Mouse (Mus musculus): ENCODE measurements around the gene Cbr2. TPM values are rescaled to one million over a fixed set of nuclear protein-coding genes. Genes with fewer than 3 reads are reported as not detected.

Gene Cbr2
- polyA plus RNA-seq, 1 experiment from 2014 or later: 1.1 TPM

GRCm38 (mm10) chr11:120728530-120729240, 3.2 kb downstream of the Cbr2 start:
- peaks cover 28% of the 10 kb centered on the region for H3K4me1 ChIP-seq
- H3K27ac ChIP-seq: peak overlapping the region; percentile 66
- 68% methylated on average over 11 of the region's 11 CpGs for WGBS
- H3K4me3 ChIP-seq: peak overlapping the region; percentile 37; the same call in 1 of the 2 replicates
- DNase-seq (ENCODE audit: extremely low spot score, low spot score): no peak
- H3K36me3 ChIP-seq (replicated peaks): 0 out of 2 replicates have a peak, but pooled peaks cover under 1% of the 10 kb centered on the region
- H3K9me3 ChIP-seq: no peaks in the 10 kb centered on the region
- peaks cover 62% of the 10 kb centered on the region for H3K27me3 ChIP-seq (ENCODE audit: poor library complexity, severe bottlenecking)

- peak overlapping the region; percentile 75; the same call in 1 of the 2 replicates for H3K4me3 ChIP-seq
- peaks cover 29% of the 10 kb centered on the region for H3K4me1 ChIP-seq
- no peaks in the 10 kb centered on the region for H3K9me3 ChIP-seq
- DNase-seq (ENCODE audit: extremely low spot score, low spot score): no peak
- 60% methylated on average over 12 of the region's 12 CpGs for WGBS
- peaks cover 73% of the 10 kb centered on the region for H3K27me3 ChIP-seq (ENCODE audit: poor library complexity, severe bottlenecking)
- H3K36me3 ChIP-seq (replicated peaks): 0 out of 2 replicates have a peak, but pooled peaks cover 5% of the 10 kb centered on the region
- H3K27ac ChIP-seq: no peak overlapping the region
Observed at GRCm38 (mm10) chr11:120727564-120727963, 4.3 kb downstream of the Cbr2 start.

- peak within 1 kb of the TSS; percentile 75 for H3K27ac ChIP-seq
- no peaks in the 10 kb centered on the region for H3K9me3 ChIP-seq
- peak within 1 kb of the TSS; percentile 75 for H3K4me3 ChIP-seq
- peak; percentile 90 for DNase-seq (ENCODE audit: extremely low spot score, low spot score)
- peaks cover 77% of the 10 kb centered on the region for H3K27me3 ChIP-seq (ENCODE audit: poor library complexity, severe bottlenecking)
- WGBS: under 1% methylated on average over 14 of the region's 14 CpGs
- H3K36me3 ChIP-seq (replicated peaks): 0 out of 2 replicates have a peak, but pooled peaks cover 5% of the 10 kb centered on the region
- peaks cover 33% of the 10 kb centered on the region for H3K4me1 ChIP-seq
Observed at GRCm38 (mm10) chr11:120727169-120727527, 4.8 kb downstream of the Cbr2 start, which contains the start of gene Dcxr. Gene Dcxr, minus strand, starts transcription at chr11:120727281.

GRCm38 (mm10) chr11:120726243-120727168, 5.4 kb downstream of the Cbr2 start:
- DNase-seq (ENCODE audit: extremely low spot score, low spot score): no peak
- Histone ChIP-seq H3K9me3 (no peaks in the 10 kb centered on the region), H3K36me3 (replicated peaks) (0 out of 2 replicates have a peak, but pooled peaks cover 5% of the 10 kb centered on the region), H3K27me3 (ENCODE audit: poor library complexity, severe bottlenecking) (peaks cover 79% of the 10 kb centered on the region), H3K4me1 (peaks cover 39% of the 10 kb centered on the region), H3K27ac (peak overlapping the region; percentile 75), H3K4me3 (peak overlapping the region; percentile 75)
- WGBS: 17% methylated on average over 36 of the region's 36 CpGs

- Histone ChIP-seq H3K4me3 (no peak overlapping the region), H3K4me1 (peaks cover 46% of the 10 kb centered on the region), H3K27me3 (ENCODE audit: poor library complexity, severe bottlenecking) (peaks cover 74% of the 10 kb centered on the region), H3K36me3 (replicated peaks) (peaks cover 23% of the 10 kb centered on the region), H3K9me3 (no peaks in the 10 kb centered on the region), H3K27ac (no peak overlapping the region)
- DNase-seq (ENCODE audit: extremely low spot score, low spot score): no peak
- WGBS: 86% methylated on average over 7 of the region's 7 CpGs
Observed at GRCm38 (mm10) chr11:120723509-120723908, 8.4 kb downstream of the Cbr2 start.

- Histone ChIP-seq H3K36me3 (replicated peaks) (peaks cover 30% of the 10 kb centered on the region), H3K4me1 (peaks cover 46% of the 10 kb centered on the region), H3K9me3 (no peaks in the 10 kb centered on the region), H3K27ac (no peak overlapping the region), H3K4me3 (peak overlapping the region; percentile 71; the same call in 1 of the 2 replicates), H3K27me3 (ENCODE audit: poor library complexity, severe bottlenecking) (peaks cover 67% of the 10 kb centered on the region)
- no peak for DNase-seq (ENCODE audit: extremely low spot score, low spot score)
- 90% methylated on average over 11 of the region's 11 CpGs for WGBS
Observed at GRCm38 (mm10) chr11:120722761-120723382, 9.0 kb downstream of the Cbr2 start.

GRCm38 (mm10) chr11:120722067-120722630, 9.8 kb downstream of the Cbr2 start:
- Histone ChIP-seq H3K4me3 (peak overlapping the region; percentile 71), H3K9me3 (no peaks in the 10 kb centered on the region), H3K36me3 (replicated peaks) (peaks cover 37% of the 10 kb centered on the region), H3K27ac (peak overlapping the region; percentile 82), H3K4me1 (peaks cover 40% of the 10 kb centered on the region), H3K27me3 (ENCODE audit: poor library complexity, severe bottlenecking) (peaks cover 67% of the 10 kb centered on the region)
- no peak for DNase-seq (ENCODE audit: extremely low spot score, low spot score)
- WGBS: 20% methylated on average over 21 of the region's 21 CpGs

- Histone ChIP-seq H3K9me3 (no peaks in the 10 kb centered on the region), H3K27ac (peak within 1 kb of the TSS; percentile 82), H3K4me1 (peaks cover 33% of the 10 kb centered on the region), H3K36me3 (replicated peaks) (peaks cover 44% of the 10 kb centered on the region), H3K27me3 (ENCODE audit: poor library complexity, severe bottlenecking) (peaks cover 61% of the 10 kb centered on the region), H3K4me3 (peak within 1 kb of the TSS; percentile 71)
- WGBS: under 1% methylated on average over 89 of the region's 90 CpGs
- peak; percentile 77 for DNase-seq (ENCODE audit: extremely low spot score, low spot score)
Observed at GRCm38 (mm10) chr11:120721124-120722066, 10.5 kb downstream of the Cbr2 start, which contains the start of gene Rac3. Gene Rac3, plus strand, starts transcription at chr11:120721470.

- peak; percentile 91 for DNase-seq (ENCODE audit: extremely low spot score, low spot score)
- Histone ChIP-seq H3K36me3 (replicated peaks) (peaks cover 52% of the 10 kb centered on the region), H3K27me3 (ENCODE audit: poor library complexity, severe bottlenecking) (peaks cover 52% of the 10 kb centered on the region), H3K4me3 (peak overlapping the region; percentile 71), H3K4me1 (peaks cover 33% of the 10 kb centered on the region), H3K9me3 (no peaks in the 10 kb centered on the region), H3K27ac (peak overlapping the region; percentile 82)
- WGBS: 9% methylated on average over 17 of the region's 17 CpGs
Observed at GRCm38 (mm10) chr11:120720450-120720849, 11.5 kb downstream of the Cbr2 start.

- no peak overlapping the region; the same call in 1 of the 2 replicates for H3K27ac ChIP-seq
- peak overlapping the region; percentile 23 for H3K4me3 ChIP-seq
- H3K27me3 ChIP-seq (ENCODE audit: poor library complexity, severe bottlenecking): peaks cover 48% of the 10 kb centered on the region
- peaks cover 58% of the 10 kb centered on the region for H3K36me3 ChIP-seq (replicated peaks)
- H3K4me1 ChIP-seq: peaks cover 38% of the 10 kb centered on the region
- WGBS: 93% methylated on average over 13 of the region's 13 CpGs
- no peak for DNase-seq (ENCODE audit: extremely low spot score, low spot score)
- no peaks in the 10 kb centered on the region for H3K9me3 ChIP-seq
Observed at GRCm38 (mm10) chr11:120719841-120720376, 12.0 kb downstream of the Cbr2 start.

GRCm38 (mm10) chr11:120719242-120719641, 12.7 kb downstream of the Cbr2 start:
- peaks cover 60% of the 10 kb centered on the region for H3K36me3 ChIP-seq (replicated peaks)
- peaks cover 45% of the 10 kb centered on the region for H3K4me1 ChIP-seq
- H3K27me3 ChIP-seq (ENCODE audit: poor library complexity, severe bottlenecking): peaks cover 48% of the 10 kb centered on the region
- H3K9me3 ChIP-seq: no peaks in the 10 kb centered on the region
- H3K4me3 ChIP-seq: peak overlapping the region; percentile 5; the same call in 1 of the 2 replicates
- DNase-seq (ENCODE audit: extremely low spot score, low spot score): no peak
- no peak overlapping the region for H3K27ac ChIP-seq
- WGBS: 93% methylated on average over 9 of the region's 9 CpGs
